Mouse (Mus musculus) forebrain, embryonic 12.5 days (tissue): ENCODE results near the gene Rfc2. TPM values are rescaled to one million over a fixed set of nuclear protein-coding genes. Genes with fewer than 3 reads are reported as not detected.

Experiments
- ATAC-seq: fragments of 200-750 bp; cut with Nextera tagmentation; 2 replicates; pipeline ENCODE4 v1.8.0; 2017; ENCODE audit warnings: moderate TSS enrichment; ENCODE audit not compliant: low FRiP score
- H3K27ac ChIP-seq: fragments of 300-500 bp; sonication (generic); 2 replicates; pipeline ENCODE4 v1.5.1; 2016; ENCODE audit warnings: mild to moderate bottlenecking
- H3K27me3 ChIP-seq: fragments of 300-500 bp; sonication (generic); 2 replicates; pipeline ENCODE4 v1.6.1; 2016; ENCODE audit warnings: mild to moderate bottlenecking
- H3K36me3 ChIP-seq: fragments of 300-500 bp; sonication (generic); replicated peaks from 2 replicates; pipeline ENCODE4 v1.6.1; 2016; ENCODE audit warnings: mild to moderate bottlenecking
- H3K4me1 ChIP-seq: fragments of 300-500 bp; sonication (generic); 2 replicates; pipeline ENCODE4 v1.6.1; 2016
- H3K4me2 ChIP-seq: fragments of 300-500 bp; sonication (generic); 2 replicates; pipeline ENCODE4 v1.6.1; 2016; ENCODE audit warnings: mild to moderate bottlenecking, moderate library complexity
- H3K4me3 ChIP-seq: fragments of 300-500 bp; sonication (generic); replicated peaks from 2 replicates; pipeline ENCODE4 v1.5.1; 2016; ENCODE audit warnings: mild to moderate bottlenecking
- H3K9ac ChIP-seq: fragments of 300-500 bp; sonication (generic); 2 replicates; pipeline ENCODE4 v1.6.1; 2016; ENCODE audit warnings: mild to moderate bottlenecking
- H3K9me3 ChIP-seq: fragments of 300-500 bp; sonication (generic); 2 replicates; pipeline ENCODE4 v1.6.1; 2016
- WGBS: fragments of 180-500 bp; shearing (Covaris S2); methylation state at CpG from one replicate; pipeline ENCODE4 v1.1.7; 2016; 5-methylcytosine and 5-hydroxymethylcytosine counted together
- polyA plus RNA-seq: library from polyadenylated mRNA; unstranded; fragments of >200 nt; fragmentation: Nextera tagmentation; extraction: Ambion mirVana; gene quantifications from 2 replicates; pipeline ENCODE4 v1.2.1, GENCODE M21; 2016

The Rfc2 gene
- polyA plus RNA-seq, 1 experiment from 2014 or later = 325 TPM

DNA sequence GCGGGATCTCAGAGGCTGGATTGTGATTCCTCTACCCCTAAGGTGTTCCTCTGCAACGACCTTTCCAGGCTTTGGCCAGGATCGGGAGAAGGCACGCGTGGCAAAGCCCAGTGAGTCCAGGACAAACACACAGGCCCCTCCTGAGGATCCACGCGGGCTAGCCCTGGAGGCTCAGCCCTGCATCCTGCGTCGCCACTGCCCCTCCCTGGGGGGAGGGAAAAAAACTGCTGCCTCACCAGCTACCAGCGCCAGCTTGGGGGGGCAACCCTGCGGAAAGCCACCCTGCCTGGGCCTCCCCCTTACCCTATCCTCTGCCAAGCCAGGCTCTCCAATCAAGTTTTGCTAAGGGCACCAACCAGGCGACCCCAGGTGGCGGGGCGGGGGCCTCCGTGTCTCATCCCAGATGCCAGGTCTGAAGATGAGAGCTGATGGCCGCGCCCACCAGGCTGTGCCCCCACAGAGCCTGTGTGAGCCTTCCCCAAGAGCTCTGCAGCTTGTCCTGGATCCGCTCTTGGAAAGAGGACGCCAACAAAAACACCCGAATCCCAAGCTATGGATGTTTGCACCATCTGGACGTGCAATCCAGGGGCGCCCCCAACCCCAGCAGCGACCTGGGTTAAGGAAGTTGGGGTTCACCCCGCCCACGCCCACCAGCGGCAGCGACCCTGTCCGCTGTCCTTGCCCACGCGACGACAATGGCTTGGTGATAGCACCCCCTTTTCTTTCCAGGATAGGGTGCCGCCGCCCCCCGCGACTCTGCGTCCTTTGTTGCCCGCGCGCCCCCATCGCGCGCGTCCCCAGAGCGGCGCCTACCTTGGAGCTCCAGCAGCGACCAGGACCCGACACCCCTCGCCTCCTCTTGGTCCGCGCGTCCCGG, 29.7 kb upstream of the Rfc2 start:
- 1% methylated on average over 52 of the region's 52 CpGs for WGBS
- peaks cover 68% of the 10 kb centered on the region for H3K4me1 ChIP-seq

DNA sequence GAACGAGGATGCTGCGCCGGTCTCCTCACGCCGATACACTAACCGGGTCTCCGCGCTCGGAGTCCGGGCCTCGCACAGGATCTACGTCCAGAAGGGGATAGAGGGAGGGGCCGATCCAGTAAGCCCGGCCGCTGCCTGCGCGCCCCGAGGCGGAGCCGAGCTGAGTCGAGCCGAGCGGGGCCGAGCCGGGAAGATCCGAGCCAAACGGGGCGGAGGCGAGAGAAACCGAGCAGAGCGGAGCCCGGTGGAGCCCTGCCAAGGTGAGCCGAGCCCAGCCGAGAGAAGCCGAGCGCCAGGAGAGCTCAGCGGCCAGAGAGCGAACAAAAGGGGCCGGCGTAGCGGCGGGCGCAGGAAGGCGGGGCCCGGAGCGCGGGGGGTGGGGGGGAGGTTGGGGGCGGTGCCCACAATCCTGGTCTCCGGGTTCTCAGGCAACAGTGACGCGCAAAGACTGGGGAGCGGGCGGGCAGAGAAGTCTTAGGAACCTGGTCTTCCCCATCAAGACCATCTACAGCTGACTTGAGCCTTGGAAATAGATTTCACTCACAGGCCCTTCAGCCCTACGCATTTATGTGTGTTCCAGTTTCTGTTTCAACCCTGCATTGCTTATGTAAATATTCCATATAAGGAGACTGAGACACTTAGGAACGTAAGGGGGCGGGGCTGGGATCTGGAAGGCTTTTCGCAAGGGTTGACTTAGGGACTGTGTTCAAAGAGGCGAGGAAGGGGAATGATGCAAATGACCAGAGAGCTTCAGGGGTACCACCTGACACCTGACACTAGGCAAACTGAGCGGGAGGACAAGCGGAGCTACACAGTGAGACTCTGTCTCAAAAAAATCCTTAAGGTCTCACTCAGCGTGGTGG, 28.8 kb upstream of the Rfc2 start, which contains the start of gene Clip2:
Gene Clip2 (minus strand): TSS at position 325 of the 863 bp plus-strand sequence.
- no peaks in the 10 kb centered on the region for H3K36me3 ChIP-seq
- peak; percentile 90 for ATAC-seq
- WGBS = under 1% methylated on average over 59 of the region's 61 CpGs
- peaks cover 63% of the 10 kb centered on the region for H3K4me1 ChIP-seq
- peak within 1 kb of the TSS; percentile 98 for H3K27ac ChIP-seq
- H3K9me3 ChIP-seq = no peaks in the 10 kb centered on the region
- no peaks in the 10 kb centered on the region for H3K27me3 ChIP-seq
- peak within 1 kb of the TSS; percentile 87 for H3K4me2 ChIP-seq
- H3K9ac ChIP-seq = peak within 1 kb of the TSS; percentile 86
- peak within 1 kb of the TSS; percentile 70 for H3K4me3 ChIP-seq

More for the DNA sequence above, 29.7 kb upstream of the Rfc2 start:
- Histone ChIP-seq H3K9ac (peak overlapping the region; percentile 86), H3K36me3 (no peaks in the 10 kb centered on the region), H3K27ac (peak overlapping the region; percentile 98), H3K4me3 (peak overlapping the region; percentile 70), H3K4me2 (peak overlapping the region; percentile 87), H3K9me3 (no peaks in the 10 kb centered on the region), H3K27me3 (no peaks in the 10 kb centered on the region)
- ATAC-seq = peak; percentile 39

DNA sequence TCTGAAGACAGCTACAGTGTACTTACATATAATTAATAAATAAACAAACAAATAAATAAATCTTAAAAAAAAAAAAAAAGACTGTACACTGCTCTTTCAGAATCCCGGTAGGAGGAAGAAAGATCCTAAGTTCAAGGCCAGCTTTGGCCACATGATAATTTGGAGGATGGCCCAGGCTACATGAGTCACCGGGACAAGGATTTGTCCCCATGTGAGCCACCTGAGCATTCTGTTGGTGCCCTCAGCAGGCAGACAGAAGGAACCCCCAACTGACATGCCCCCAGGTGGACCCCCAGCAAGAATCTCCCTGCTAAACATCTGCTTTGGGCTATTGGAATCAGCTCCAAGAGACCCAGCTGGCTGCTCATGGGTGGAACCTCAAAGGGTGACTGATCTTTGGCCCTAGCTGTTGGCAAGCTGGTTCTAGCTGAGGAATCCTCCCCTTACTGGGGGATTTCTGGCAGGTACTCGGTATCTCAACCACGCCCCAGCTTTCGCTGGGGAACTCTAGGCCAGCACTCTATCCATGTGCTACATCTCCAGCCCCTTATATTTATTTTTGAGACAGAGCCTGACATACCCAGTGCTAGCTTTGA, 27.1 kb upstream of the Rfc2 start:
- no peak overlapping the region for H3K9ac ChIP-seq
- peaks cover 47% of the 10 kb centered on the region for H3K4me1 ChIP-seq
- H3K36me3 ChIP-seq = no peaks in the 10 kb centered on the region
- 90% methylated on average over 5 of the region's 5 CpGs for WGBS
- no peak overlapping the region for H3K4me2 ChIP-seq
- no peak overlapping the region for H3K27ac ChIP-seq
- no peaks in the 10 kb centered on the region for H3K9me3 ChIP-seq
- H3K4me3 ChIP-seq = no peak overlapping the region
- no peak for ATAC-seq
- no peaks in the 10 kb centered on the region for H3K27me3 ChIP-seq

DNA sequence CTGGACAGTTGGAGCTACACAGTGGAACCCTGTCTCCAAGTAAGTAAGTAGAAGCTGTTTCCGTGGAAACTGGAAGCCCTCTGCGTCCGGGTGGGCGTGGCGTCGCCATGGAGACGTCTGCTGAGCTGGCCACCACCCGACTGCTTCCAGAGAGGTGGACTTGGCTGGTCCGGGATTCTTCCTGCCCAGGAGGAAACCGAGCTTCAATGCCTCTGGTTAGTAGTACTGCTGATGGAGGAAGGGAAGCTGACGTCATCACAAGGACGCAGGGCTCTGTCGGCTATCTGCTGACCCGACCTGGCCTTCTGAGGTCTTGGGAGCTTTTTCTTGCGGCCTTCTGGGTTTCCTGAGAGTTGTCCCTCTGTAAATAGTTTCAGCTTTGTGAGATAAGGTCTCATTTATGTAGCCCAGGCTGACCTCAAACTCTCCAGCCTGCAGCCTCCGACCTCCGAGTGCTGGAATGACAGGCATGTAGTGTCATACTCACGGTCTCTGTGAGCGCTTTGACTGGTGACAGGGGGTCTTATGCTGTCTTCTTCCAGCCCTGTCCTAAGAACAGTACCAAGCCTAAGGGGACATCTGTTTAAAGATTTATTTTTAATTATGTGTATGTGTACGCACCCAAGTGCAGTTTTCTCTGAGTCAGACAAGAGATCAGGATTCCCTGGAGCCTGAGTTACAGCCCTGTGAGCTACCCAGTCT, 25.6 kb upstream of the Rfc2 start:
- peak; percentile 36 for ATAC-seq
- no peaks in the 10 kb centered on the region for H3K27me3 ChIP-seq
- H3K4me1 ChIP-seq = peaks cover 34% of the 10 kb centered on the region
- WGBS = 17% methylated on average over 20 of the region's 20 CpGs
- H3K36me3 ChIP-seq = no peaks in the 10 kb centered on the region
- H3K9ac ChIP-seq = no peak overlapping the region
- H3K9me3 ChIP-seq = no peaks in the 10 kb centered on the region
- H3K4me2 ChIP-seq = peak overlapping the region; percentile 40
- 0 out of 2 replicates have a peak overlapping the region, but pooled peaks have one; percentile 6 for H3K4me3 ChIP-seq
- peak overlapping the region; percentile 21; the same call in 1 of the 2 replicates for H3K27ac ChIP-seq

DNA sequence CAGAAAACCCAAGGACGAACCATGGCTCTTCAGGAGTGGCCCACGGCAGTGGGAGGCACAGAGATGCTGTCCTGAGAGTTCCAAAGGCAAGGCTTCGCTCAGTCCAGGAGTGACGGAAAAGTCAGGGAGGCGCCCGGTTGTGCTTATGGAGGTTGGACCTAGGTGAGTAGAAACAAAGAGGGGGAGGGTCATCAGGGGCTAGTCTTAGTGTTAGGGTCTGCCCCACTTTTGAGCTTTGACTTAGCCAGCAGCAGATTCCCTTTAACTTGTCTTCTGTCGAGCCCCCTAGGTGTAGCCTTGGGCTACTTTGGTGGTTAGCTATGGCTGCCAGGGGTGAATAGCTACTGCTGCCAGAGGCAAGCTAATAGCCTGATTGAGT, 21.1 kb upstream of the Rfc2 start, which contains the start of gene Syna:
Gene Syna (minus strand): TSS at position 101 of the 379 bp plus-strand sequence.
- no peak within 1 kb of the TSS for H3K4me2 ChIP-seq
- peaks cover 12% of the 10 kb centered on the region for H3K4me1 ChIP-seq
- no peak for ATAC-seq
- no peak within 1 kb of the TSS for H3K9ac ChIP-seq
- no peak within 1 kb of the TSS for H3K4me3 ChIP-seq
- H3K27ac ChIP-seq = no peak within 1 kb of the TSS
- H3K27me3 ChIP-seq = no peaks in the 10 kb centered on the region
- no peaks in the 10 kb centered on the region for H3K36me3 ChIP-seq
- WGBS = 86% methylated on average over 7 of the region's 7 CpGs
- H3K9me3 ChIP-seq = no peaks in the 10 kb centered on the region

DNA sequence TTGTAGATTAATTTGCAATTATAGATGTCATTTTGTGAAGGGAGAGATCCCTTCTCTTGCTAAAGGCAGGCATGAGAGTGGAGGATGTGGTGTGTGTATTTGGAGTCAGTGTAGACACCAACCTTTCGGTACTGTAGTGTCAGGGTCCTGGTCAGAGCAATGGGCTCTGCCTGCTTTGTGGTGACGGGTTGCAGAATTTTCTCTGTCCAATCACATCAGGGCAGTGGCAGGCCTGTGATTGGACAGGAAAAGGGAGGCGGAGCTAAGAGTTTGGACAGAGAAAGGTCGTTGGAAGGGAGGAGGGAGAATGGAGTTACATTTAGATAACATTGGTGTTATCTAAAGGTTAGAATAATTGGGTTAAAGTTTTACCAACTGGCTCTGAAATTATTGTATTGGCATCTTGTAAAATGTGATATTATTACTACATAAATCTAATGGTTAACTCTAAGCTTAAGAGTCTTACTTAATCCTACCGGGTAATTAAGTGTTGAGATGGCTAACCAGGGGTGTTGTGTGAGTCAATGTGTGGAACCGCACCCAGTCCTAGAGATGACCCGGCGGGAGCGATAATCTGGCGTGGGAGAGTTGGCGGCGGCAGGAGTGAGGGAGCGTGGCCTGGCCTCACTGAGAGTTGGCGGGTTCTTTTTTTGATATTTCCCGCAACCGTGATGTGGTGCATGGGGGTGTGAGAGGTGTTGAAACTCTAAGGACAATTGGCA, 20.6 kb upstream of the Rfc2 start:
- ATAC-seq = no peak
- WGBS = 83% methylated on average over 16 of the region's 16 CpGs
- H3K36me3 ChIP-seq = no peaks in the 10 kb centered on the region
- no peaks in the 10 kb centered on the region for H3K27me3 ChIP-seq
- H3K9me3 ChIP-seq = no peaks in the 10 kb centered on the region
- no peak overlapping the region for H3K27ac ChIP-seq
- H3K4me2 ChIP-seq = no peak overlapping the region
- H3K4me1 ChIP-seq = peaks cover 6% of the 10 kb centered on the region
- H3K9ac ChIP-seq = no peak overlapping the region
- no peak overlapping the region for H3K4me3 ChIP-seq

DNA sequence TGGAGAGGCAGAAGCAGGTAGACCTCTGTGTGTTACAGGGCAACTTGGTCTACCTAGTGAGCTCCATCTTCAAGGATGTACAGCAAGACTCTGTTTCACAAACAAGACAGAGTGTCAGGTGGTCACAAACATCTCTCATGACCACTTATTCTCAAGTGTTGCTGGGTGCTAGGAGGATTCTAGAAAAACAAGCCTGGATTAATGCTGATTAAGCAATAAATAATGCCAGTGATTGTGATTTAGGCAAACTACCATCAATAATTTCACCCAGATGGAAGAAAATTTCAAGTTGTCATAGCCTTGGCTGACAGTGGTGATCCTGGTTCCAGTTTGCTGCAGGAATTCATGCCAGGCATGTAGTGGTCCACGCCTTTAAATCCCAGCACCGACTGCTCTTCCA, 16.9 kb upstream of the Rfc2 start:
- no peak overlapping the region for H3K4me2 ChIP-seq
- H3K36me3 ChIP-seq = no peaks in the 10 kb centered on the region
- no peak overlapping the region for H3K27ac ChIP-seq
- no peaks in the 10 kb centered on the region for H3K4me1 ChIP-seq
- ATAC-seq = no peak
- no peaks in the 10 kb centered on the region for H3K27me3 ChIP-seq
- no peak overlapping the region for H3K4me3 ChIP-seq
- no peak overlapping the region for H3K9ac ChIP-seq
- 93% methylated on average over 2 of the region's 2 CpGs for WGBS
- no peaks in the 10 kb centered on the region for H3K9me3 ChIP-seq

DNA sequence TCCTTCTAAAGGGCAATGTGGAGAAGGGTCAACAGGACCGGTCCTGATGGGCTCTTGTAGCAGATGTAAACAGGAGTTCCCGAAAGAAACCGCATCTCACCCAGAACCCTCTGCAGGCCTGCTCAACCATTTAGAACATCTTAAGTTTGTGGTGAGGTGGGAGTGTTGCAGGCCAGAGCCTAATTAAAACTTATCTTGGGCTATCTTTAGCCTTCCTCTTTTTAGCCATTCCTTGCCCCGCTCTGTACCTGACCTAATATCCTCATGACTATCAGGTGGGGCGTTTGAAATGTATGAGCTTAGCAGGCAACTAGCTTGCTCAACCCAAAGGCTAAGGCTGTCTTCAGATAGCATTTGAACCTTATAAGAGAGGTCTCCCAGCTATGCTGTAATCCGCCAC, 15.5 kb upstream of the Rfc2 start:
- Histone ChIP-seq H3K27ac (no peak overlapping the region), H3K4me2 (no peak overlapping the region), H3K9ac (no peak overlapping the region), H3K4me3 (no peak overlapping the region), H3K9me3 (no peaks in the 10 kb centered on the region), H3K27me3 (no peaks in the 10 kb centered on the region), H3K36me3 (no peaks in the 10 kb centered on the region), H3K4me1 (no peaks in the 10 kb centered on the region)
- no peak for ATAC-seq
- WGBS = 95% methylated on average over 6 of the region's 6 CpGs

DNA sequence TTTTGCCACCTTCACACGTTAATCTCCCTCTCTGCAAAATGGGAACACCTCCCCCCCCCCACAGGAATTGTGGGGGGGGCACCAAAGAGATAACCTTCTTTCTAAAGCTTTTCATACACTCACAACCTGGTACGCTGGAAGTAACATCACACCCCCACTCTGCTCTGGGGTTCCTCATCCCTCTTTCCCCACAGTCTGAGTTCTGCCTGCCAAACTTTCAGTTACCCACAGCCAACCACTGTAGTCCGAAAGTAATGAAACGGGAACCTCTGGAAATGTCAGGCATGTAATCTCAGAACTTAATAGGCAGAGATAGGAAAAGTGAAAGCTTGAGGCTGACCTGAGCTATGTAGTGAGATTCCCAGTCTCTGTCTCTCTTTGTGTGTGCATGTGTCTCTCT, 13.7 kb upstream of the Rfc2 start:
- Histone ChIP-seq H3K9ac (no peak overlapping the region), H3K27ac (no peak overlapping the region), H3K27me3 (0 out of 2 replicates have a peak, but pooled peaks cover under 1% of the 10 kb centered on the region), H3K36me3 (no peaks in the 10 kb centered on the region), H3K9me3 (no peaks in the 10 kb centered on the region), H3K4me1 (peaks cover 6% of the 10 kb centered on the region), H3K4me2 (no peak overlapping the region), H3K4me3 (no peak overlapping the region)
- ATAC-seq = no peak
- 88% methylated on average over 4 of the region's 4 CpGs for WGBS

DNA sequence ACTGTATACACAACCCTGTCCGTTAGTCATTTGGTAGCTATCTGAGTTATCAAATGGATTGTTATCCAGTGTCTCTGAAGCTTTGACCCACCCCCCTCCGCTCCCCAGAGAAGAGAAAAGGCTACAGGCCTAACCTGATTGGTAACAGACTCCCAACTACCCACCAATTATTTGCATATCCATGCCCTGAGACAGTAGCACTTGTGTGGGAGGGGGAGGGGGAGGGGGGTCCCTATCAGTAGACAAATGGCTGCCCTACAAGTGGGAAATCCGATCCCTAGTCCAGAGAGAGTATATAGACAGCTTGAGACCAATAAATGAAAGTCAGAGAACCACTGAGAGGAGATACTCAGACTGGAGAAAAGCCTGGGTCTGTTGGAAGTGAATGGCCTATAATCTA, 13.1 kb upstream of the Rfc2 start:
- 66% methylated on average over 3 of the region's 3 CpGs for WGBS
- Histone ChIP-seq H3K27me3 (peaks cover 7% of the 10 kb centered on the region), H3K4me1 (peaks cover 10% of the 10 kb centered on the region), H3K4me3 (no peak overlapping the region), H3K9ac (no peak overlapping the region), H3K9me3 (no peaks in the 10 kb centered on the region), H3K36me3 (no peaks in the 10 kb centered on the region), H3K27ac (no peak overlapping the region), H3K4me2 (no peak overlapping the region)
- ATAC-seq = no peak

DNA sequence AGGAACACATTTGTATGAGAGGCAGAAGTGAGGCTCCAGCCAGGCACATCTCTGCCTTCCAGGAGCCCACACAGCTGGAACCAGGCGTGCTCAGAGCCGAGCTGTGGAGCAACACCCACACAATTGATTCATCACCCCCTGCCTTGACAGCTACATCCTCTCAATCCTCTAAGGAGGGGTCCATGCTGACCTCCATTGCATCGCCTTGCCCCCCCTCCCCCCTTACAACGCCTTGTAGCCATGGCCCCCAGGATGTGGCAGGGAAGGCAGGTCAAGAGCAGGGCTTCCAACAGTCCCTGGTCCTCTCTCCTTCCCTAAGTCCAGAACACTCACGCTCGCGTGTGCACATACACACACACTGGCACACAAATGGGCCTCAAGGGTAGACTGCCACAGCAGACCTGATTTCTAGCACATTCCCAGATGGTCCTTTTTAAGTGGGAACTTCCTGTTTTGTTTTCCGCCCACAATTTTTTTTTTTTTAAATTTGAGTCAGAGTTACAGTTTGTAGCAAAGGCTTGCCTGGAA, 12.1 kb upstream of the Rfc2 start:
- Histone ChIP-seq H3K9me3 (no peaks in the 10 kb centered on the region), H3K4me3 (no peak overlapping the region), H3K36me3 (no peaks in the 10 kb centered on the region), H3K4me2 (no peak overlapping the region), H3K9ac (no peak overlapping the region), H3K4me1 (peaks cover 10% of the 10 kb centered on the region), H3K27ac (no peak overlapping the region), H3K27me3 (peaks cover 10% of the 10 kb centered on the region)
- 78% methylated on average over 8 of the region's 8 CpGs for WGBS
- ATAC-seq = no peak
